Mouse (Mus musculus): ENCODE data around the gene Hist1h4n. TPM values are rescaled to one million over a fixed set of nuclear protein-coding genes. Genes with fewer than 3 reads are reported as not detected.
"Not testable (repeated sequence)": the region's sequence is repeated elsewhere in the genome, so short reads cannot be mapped to it uniquely, and the experiment has no call there.

The Hist1h4n gene
- total and polyA plus RNA-seq, 3 experiments = 15.7 to 3,540 (median 349) TPM

DNA sequence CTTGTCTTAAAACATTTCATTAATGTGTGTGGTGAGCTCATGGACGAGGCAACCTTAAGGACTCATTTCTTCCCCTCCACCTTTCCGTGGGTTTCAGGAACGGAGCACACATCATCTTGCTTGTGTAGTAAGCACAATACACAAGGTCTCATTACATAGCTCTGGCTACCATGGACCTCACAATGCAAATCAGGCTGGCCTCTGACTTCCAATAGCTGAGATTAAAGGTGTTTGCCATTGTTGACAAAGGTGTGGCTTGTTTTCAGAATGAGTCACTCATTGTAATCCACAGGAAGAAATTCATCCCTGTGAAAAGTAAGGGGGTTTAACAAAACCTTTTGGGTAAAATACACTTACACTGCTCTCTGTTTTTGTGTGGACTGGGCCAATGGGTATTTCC lies 3.5 kb downstream of the Hist1h4n start:
- TF ChIP-seq CTCF (IDR thresholded peaks at IDR 0.05; ENCODE audit: low read depth, low read length) (no peak), TAL1 (conservative IDR thresholded peaks at IDR 0.05; ENCODE audit: low read depth, low read length) (no peak), GATA2 (IDR thresholded peaks at IDR 0.05; ENCODE audit: borderline replicate concordance, low read depth, low read length) (no peak), POLR2AphosphoS5 (IDR thresholded peaks at IDR 0.05; ENCODE audit: insufficient replicate concordance, low read depth, low read length) (no peak), GATA1 (IDR thresholded peaks at IDR 0.05; ENCODE audit: borderline replicate concordance, low read length) (no peak)
- Histone ChIP-seq H3K4me1 (ENCODE audit: insufficient read depth, low read depth, low read length) (peaks cover 9% of the 10 kb centered on the region; the same call in 1 of the 2 replicates), H3K9me3 (replicated peaks) (no peaks in the 10 kb centered on the region), H3K36me3 (replicated peaks) (no peaks in the 10 kb centered on the region), H3K4me3 (ENCODE audit: low read depth, low read length) (no peak overlapping the region), H3K27me3 (ENCODE audit: insufficient read depth, low read length) (no peaks in the 10 kb centered on the region)
- ATAC-seq (ENCODE audit: extremely low read depth, insufficient number of reproducible peaks, low FRiP score, poor library complexity, severe bottlenecking) (no peak), DNase-seq (ENCODE audit: low spot score) (no peak)

DNA sequence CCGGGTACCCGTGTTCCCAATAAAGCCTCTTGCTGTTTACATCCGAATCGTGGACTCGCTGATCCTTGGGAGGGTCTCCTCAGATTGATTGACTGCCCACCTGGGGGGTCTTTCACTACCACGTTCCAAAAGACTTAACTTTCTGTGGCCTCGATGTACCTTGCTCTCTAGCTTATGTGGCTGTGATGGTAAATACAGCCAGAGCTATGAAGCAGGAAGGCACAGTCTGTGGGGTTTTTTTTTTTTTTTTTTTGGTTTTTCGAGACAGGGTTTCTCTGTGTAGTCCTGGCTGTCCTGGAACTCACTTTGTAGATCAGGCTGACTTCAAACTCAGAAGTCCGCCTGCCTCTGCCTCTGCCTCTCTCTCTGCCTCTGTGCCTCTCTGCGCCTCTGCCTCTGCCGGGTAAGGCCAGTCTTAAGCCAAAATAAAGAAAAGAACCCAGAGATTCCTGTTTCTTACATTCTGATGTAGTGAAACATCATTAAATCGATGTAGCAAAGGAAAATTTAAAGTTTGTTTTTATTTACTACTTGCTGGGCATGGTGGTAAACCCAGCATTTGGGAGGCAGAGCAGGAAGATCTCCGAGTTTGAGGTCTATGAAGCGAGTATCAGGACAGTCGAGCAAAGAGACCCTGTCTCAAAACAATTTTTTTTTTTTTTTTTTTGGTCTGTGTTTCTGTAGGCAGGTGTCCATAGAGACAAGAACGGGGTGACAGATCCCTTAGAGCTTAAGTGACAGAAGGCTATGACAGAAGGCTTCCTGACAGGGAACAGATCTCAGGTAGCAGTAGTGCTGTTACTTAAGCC lies 11.7 kb downstream of the Hist1h4n start:
- not testable (repeated sequence) for H3K9me3 ChIP-seq (replicated peaks); H3K27me3 ChIP-seq (ENCODE audit: insufficient read depth, low read length); DNase-seq (ENCODE audit: low spot score); H3K36me3 ChIP-seq (replicated peaks); H3K4me3 ChIP-seq (ENCODE audit: low read depth, low read length)
- peak; percentile 28; the same call in 1 of the 2 replicates for ATAC-seq (ENCODE audit: extremely low read depth, insufficient number of reproducible peaks, low FRiP score, poor library complexity, severe bottlenecking)
- peaks cover 13% of the 10 kb centered on the region; the same call in 1 of the 2 replicates for H3K4me1 ChIP-seq (ENCODE audit: insufficient read depth, low read depth, low read length)

DNA sequence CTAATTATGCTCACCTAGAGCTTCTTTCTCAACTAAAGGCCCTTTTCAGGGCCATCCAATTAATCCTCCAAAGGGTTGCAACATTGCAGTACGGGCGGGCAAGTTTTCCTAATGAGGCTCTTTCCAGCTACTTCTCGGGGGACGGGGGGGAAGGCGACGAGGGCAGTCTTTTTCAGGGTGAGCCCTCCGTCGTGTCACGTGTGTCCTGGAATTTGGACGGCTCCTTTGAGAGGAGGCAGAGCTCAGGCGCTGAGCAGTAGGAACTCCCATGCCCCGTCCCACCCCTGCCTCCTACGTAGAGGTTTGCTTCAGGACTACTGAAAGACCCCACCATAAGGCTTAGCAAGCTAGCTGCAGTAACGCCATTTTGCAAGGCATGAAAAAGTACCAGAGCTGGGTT lies 19.9 kb downstream of the Hist1h4n start:
- H3K36me3 ChIP-seq (replicated peaks); H3K9me3 ChIP-seq (replicated peaks); H3K27me3 ChIP-seq (ENCODE audit: insufficient read depth, low read length); H3K4me3 ChIP-seq (ENCODE audit: low read depth, low read length); H3K4me1 ChIP-seq (ENCODE audit: insufficient read depth, low read depth, low read length); DNase-seq (ENCODE audit: low spot score): not testable (repeated sequence)
- ATAC-seq (ENCODE audit: extremely low read depth, insufficient number of reproducible peaks, low FRiP score, poor library complexity, severe bottlenecking) = peak; percentile 47; the same call in 1 of the 2 replicates

DNA sequence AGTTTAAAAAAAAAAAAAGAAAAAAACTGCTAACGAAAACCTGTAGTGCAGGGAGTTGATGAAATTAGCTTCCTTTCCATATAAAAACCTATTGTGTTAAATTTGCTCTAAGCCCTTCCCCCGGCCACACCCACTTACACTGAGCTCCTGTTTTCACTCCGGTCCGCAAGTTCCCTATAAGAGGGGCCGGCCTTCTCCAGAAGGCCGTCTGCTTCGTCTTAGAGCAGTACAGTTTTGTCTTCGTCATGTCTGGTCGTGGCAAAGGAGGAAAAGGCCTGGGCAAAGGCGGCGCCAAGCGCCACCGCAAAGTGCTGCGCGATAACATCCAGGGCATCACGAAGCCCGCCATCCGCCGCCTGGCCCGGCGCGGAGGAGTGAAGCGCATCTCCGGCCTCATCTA lies 20.5 kb downstream of the Hist1h4n start, which contains the start of gene Hist1h4m:
Gene Hist1h4m (plus strand): TSS at position 208 of the 400 bp plus-strand sequence.
- not testable (repeated sequence) for H3K9me3 ChIP-seq (replicated peaks); H3K4me1 ChIP-seq (ENCODE audit: insufficient read depth, low read depth, low read length); H3K4me3 ChIP-seq (ENCODE audit: low read depth, low read length); H3K36me3 ChIP-seq (replicated peaks); H3K27me3 ChIP-seq (ENCODE audit: insufficient read depth, low read length); DNase-seq (ENCODE audit: low spot score)
- peak; percentile 29 for ATAC-seq (ENCODE audit: extremely low read depth, insufficient number of reproducible peaks, low FRiP score, poor library complexity, severe bottlenecking)

DNA sequence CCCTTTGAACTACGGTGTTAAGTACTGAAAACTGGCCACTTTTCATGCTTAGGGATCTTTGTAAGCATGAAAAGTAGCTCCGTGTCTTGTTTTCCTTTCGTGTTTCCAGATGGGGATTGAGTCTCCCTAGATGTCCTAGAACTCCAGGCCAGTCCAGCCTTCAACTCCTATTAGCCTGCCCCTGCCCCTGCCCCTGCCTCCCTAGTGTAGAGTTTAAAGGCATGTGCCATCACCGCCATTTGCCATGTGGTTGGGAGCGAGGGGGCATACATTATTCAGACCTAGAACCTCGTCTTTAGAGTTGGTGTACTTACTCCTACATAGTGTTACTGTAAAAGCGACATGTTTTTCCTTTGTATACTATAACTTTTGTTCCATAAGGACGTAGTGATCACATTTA lies 20.9 kb downstream of the Hist1h4n start:
- H3K9me3 ChIP-seq (replicated peaks); H3K36me3 ChIP-seq (replicated peaks); H3K4me3 ChIP-seq (ENCODE audit: low read depth, low read length); H3K27me3 ChIP-seq (ENCODE audit: insufficient read depth, low read length); H3K4me1 ChIP-seq (ENCODE audit: insufficient read depth, low read depth, low read length); DNase-seq (ENCODE audit: low spot score): not testable (repeated sequence)
- ATAC-seq (ENCODE audit: extremely low read depth, insufficient number of reproducible peaks, low FRiP score, poor library complexity, severe bottlenecking) = 0 out of 2 replicates have a peak, but pooled peaks have one; percentile 16

DNA sequence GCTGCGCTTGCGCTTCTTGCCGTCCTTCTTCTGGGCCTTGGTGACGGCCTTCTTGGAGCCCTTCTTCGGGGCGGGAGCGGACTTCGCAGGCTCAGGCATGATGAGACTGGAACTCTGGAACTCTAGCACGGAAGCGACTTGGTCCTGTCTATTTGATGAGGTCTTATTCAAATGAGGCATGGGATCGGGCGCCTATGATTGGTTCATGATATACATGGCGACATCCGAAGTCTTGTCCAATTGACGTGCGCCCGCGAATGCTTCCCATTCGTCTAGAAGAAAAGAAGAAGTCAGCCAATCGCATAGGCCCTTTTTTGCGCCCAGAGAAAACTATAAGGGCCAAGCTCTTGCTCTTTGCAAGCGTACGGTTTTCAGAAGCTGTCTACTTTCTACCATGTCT lies 21.9 kb downstream of the Hist1h4n start, which contains the start of the genes Hist1h2bq and Hist1h2ao:
Gene Hist1h2bq (minus strand): TSS at position 125 of the 400 bp plus-strand sequence.
Gene Hist1h2ao (plus strand): TSS at position 393 of the 400 bp plus-strand sequence.
- H3K4me1 ChIP-seq (ENCODE audit: insufficient read depth, low read depth, low read length); DNase-seq (ENCODE audit: low spot score); H3K4me3 ChIP-seq (ENCODE audit: low read depth, low read length); H3K36me3 ChIP-seq (replicated peaks); H3K27me3 ChIP-seq (ENCODE audit: insufficient read depth, low read length); H3K9me3 ChIP-seq (replicated peaks): not testable (repeated sequence)
- ATAC-seq (ENCODE audit: extremely low read depth, insufficient number of reproducible peaks, low FRiP score, poor library complexity, severe bottlenecking) = peak; percentile 83

DNA sequence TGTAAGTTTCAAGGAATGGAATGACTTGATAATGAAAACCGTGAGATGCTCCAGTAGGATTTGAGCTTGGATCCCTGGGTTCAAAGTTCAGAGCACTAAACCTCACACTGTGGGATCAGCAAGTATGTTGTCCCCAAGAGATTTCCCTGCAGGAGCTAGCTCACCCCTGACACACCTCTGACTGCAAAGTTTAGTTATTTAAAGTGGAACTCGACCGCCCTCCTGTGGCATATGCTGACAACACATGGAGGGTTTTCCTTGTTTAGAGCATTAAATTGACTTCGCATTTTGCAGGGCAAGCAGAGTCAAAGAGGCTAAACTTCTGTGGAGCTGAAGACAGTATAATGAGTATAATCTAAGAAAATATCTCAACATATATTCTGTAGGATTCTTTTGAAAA lies 28.9 kb downstream of the Hist1h4n start:
- H3K9me3 ChIP-seq (replicated peaks) = not testable (repeated sequence)
- ATAC-seq (ENCODE audit: extremely low read depth, insufficient number of reproducible peaks, low FRiP score, poor library complexity, severe bottlenecking) = peak; percentile 66

DNA sequence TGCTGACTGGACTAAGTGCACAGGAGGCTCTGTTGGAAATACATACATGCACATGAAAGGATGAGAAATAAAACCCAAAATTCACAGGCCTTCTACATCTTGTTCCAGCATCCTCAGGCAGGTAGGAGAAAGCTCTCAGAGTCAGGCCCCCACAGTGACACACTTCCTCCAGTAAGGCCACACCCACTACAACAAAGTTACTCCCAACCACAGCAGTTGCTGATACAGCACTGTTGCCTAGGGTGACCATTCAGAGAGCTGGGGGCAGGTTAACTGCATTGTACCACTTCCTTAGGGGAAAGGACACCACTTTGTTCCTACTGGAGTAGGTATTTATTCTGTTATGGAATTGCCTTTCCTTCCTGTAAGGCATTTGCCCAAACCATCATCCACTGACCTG lies 34.8 kb downstream of the Hist1h4n start:
- not testable (repeated sequence) for H3K4me3 ChIP-seq (ENCODE audit: low read depth, low read length); H3K4me1 ChIP-seq (ENCODE audit: insufficient read depth, low read depth, low read length); H3K36me3 ChIP-seq (replicated peaks); H3K9me3 ChIP-seq (replicated peaks); ATAC-seq (ENCODE audit: extremely low read depth, insufficient number of reproducible peaks, low FRiP score, poor library complexity, severe bottlenecking); H3K27me3 ChIP-seq (ENCODE audit: insufficient read depth, low read length); DNase-seq (ENCODE audit: low spot score)

More for the DNA sequence above, 28.9 kb downstream of the Hist1h4n start:
- H3K4me3 ChIP-seq (ENCODE audit: low read depth, low read length); H3K36me3 ChIP-seq (replicated peaks); H3K4me1 ChIP-seq (ENCODE audit: insufficient read depth, low read depth, low read length); H3K27me3 ChIP-seq (ENCODE audit: insufficient read depth, low read length); DNase-seq (ENCODE audit: low spot score): not testable (repeated sequence)

All from G1E (cell line).